Mouse (Mus musculus): ENCODE data around the gene Lingo3.

The Lingo3 gene

GRCm38 (mm10) chr10:80843931-80844547 is at the start of gene Lingo3:
Gene Lingo3 (minus strand): TSS chr10:80844039.
- no peak for DNase-seq (ENCODE audit: low spot score in 2 of 2)

GRCm38 (mm10) chr10:80887181-80887580 is 43.3 kb upstream of the Lingo3 start:
- DNase-seq (ENCODE audit: low spot score in 2 of 2), result no peak

GRCm38 (mm10) chr10:80881301-80881700 is 37.5 kb upstream of the Lingo3 start:
- peak; percentile 68 to 86 for DNase-seq (ENCODE audit: low spot score in 2 of 2)

GRCm38 (mm10) chr10:80880901-80881300 is 37.1 kb upstream of the Lingo3 start:
- DNase-seq (ENCODE audit: low spot score in 2 of 2), result no peak

- DNase-seq (ENCODE audit: low spot score in 2 of 2), result peak in 1 of 2 experiments; percentile 78
Observed at GRCm38 (mm10) chr10:80880131-80880641, 36.3 kb upstream of the Lingo3 start.

- DNase-seq (ENCODE audit: low spot score in 2 of 2), result no peak
Observed at GRCm38 (mm10) chr10:80876594-80876993, 32.8 kb upstream of the Lingo3 start.

- peak; percentile 49 to 66 for DNase-seq (ENCODE audit: low spot score in 2 of 2)
Observed at GRCm38 (mm10) chr10:80876028-80876427, 32.2 kb upstream of the Lingo3 start.

GRCm38 (mm10) chr10:80874035-80874434 is 30.2 kb upstream of the Lingo3 start:
- DNase-seq (ENCODE audit: low spot score in 2 of 2), result no peak

GRCm38 (mm10) chr10:80871581-80871980 is 27.7 kb upstream of the Lingo3 start, which contains the start of gene Tmprss9:
Gene Tmprss9 (plus strand): TSS chr10:80871848.
- no peak for DNase-seq (ENCODE audit: low spot score in 2 of 2)

- DNase-seq (ENCODE audit: low spot score in 2 of 2), result no peak
Observed at GRCm38 (mm10) chr10:80870993-80871392, 27.2 kb upstream of the Lingo3 start.

GRCm38 (mm10) chr10:80864446-80864845 is 20.6 kb upstream of the Lingo3 start:
- DNase-seq (ENCODE audit: low spot score in 2 of 2), result no peak

- DNase-seq (ENCODE audit: low spot score in 2 of 2), result no peak
Observed at GRCm38 (mm10) chr10:80862305-80862704, 18.5 kb upstream of the Lingo3 start.

- no peak for DNase-seq (ENCODE audit: low spot score in 2 of 2)
Observed at GRCm38 (mm10) chr10:80858350-80858935, 14.6 kb upstream of the Lingo3 start.

GRCm38 (mm10) chr10:80857848-80858247 is 14.0 kb upstream of the Lingo3 start:
- no peak for DNase-seq (ENCODE audit: low spot score in 2 of 2)

- no peak for DNase-seq (ENCODE audit: low spot score in 2 of 2)
Observed at GRCm38 (mm10) chr10:80857386-80857785, 13.5 kb upstream of the Lingo3 start.

GRCm38 (mm10) chr10:80856908-80857307 is 13.1 kb upstream of the Lingo3 start:
- no peak for DNase-seq (ENCODE audit: low spot score in 2 of 2)

GRCm38 (mm10) chr10:80856267-80856666 is 12.4 kb upstream of the Lingo3 start:
- no peak for DNase-seq (ENCODE audit: low spot score in 2 of 2)

- no peak for DNase-seq (ENCODE audit: low spot score in 2 of 2)
Observed at GRCm38 (mm10) chr10:80855749-80856073, 11.9 kb upstream of the Lingo3 start.

GRCm38 (mm10) chr10:80854913-80855748 is 11.3 kb upstream of the Lingo3 start, which contains the start of the genes Lsm7 and Sppl2b:
Gene Lsm7 (minus strand): TSS chr10:80855209.
Gene Sppl2b (plus strand): TSS chr10:80855275.
- DNase-seq (ENCODE audit: low spot score in 2 of 2), result peak; percentile 94 to 98

GRCm38 (mm10) chr10:80848571-80848970 is 4.7 kb upstream of the Lingo3 start:
- peak; percentile 58 to 62 for DNase-seq (ENCODE audit: low spot score in 2 of 2)

- no peak for DNase-seq (ENCODE audit: low spot score in 2 of 2)
Observed at GRCm38 (mm10) chr10:80845732-80846131, 1.9 kb upstream of the Lingo3 start.

- no peak for DNase-seq (ENCODE audit: low spot score in 2 of 2)
Observed at GRCm38 (mm10) chr10:80845055-80845693, 1.3 kb upstream of the Lingo3 start.
